Mouse (Mus musculus): ENCODE measurements around the gene Ttc23l.

- no peak for TF ChIP-seq POLR2A (IDR thresholded peaks at IDR 0.05; ENCODE audit: borderline replicate concordance, extremely low read depth, insufficient read depth, insufficient read length, poor library complexity, severe bottlenecking)
- TF ChIP-seq CTCF (IDR thresholded peaks at IDR 0.05; ENCODE audit: borderline replicate concordance, extremely low read depth, insufficient read depth, insufficient read length): no peak
Observed at GRCm38 (mm10) chr15:10594910-10595309, 36.4 kb upstream of the Ttc23l start.
